Mouse (Mus musculus): ENCODE measurements around the gene Gm6040. TPM values are rescaled to one million over a fixed set of nuclear protein-coding genes. Genes with fewer than 3 reads are reported as not detected.

The Gm6040 gene
- total and polyA plus RNA-seq, 2 experiments = not detected

- no peaks in the 10 kb centered on the region for H3K79me2 ChIP-seq (ENCODE audit: control insufficient read depth, insufficient read depth, low read length)
- no peaks in the 10 kb centered on the region for H3K36me3 ChIP-seq (ENCODE audit: control insufficient read depth, insufficient read depth, low read length)
- no peak within 1 kb of the TSS for H3K4me3 ChIP-seq (ENCODE audit: insufficient read depth, low read depth, low read length)
- no peak for DNase-seq (ENCODE audit: extremely low read depth, low read depth, low spot score)
- TF ChIP-seq POLR2A (IDR thresholded peaks at IDR 0.05; ENCODE audit: extremely low read depth, insufficient read depth, low read length) (no peak), CTCF (IDR thresholded peaks at IDR 0.05; ENCODE audit: low read depth, low read length) (no peak)
- 33% methylated on average over 2 of the region's 2 CpGs for WGBS
- no peak within 1 kb of the TSS for H3K27ac ChIP-seq (replicated peaks; ENCODE audit: insufficient read depth, low read depth, low read length)
- no peak within 1 kb of the TSS for H3K9ac ChIP-seq (ENCODE audit: low read depth, low read length)
- H3K27me3 ChIP-seq (ENCODE audit: control insufficient read depth, insufficient read depth, low read length) = no peaks in the 10 kb centered on the region
- no peaks in the 10 kb centered on the region for H3K4me1 ChIP-seq (ENCODE audit: control insufficient read depth, insufficient read depth, low read length)
Observed at GRCm38 (mm10) chr8:20902527-20902926, 19.3 kb downstream of the Gm6040 start, which contains the start of gene Gm15056. TSS of gene Gm15056 (minus strand) at chr8:20902627.

GRCm38 (mm10) chr8:20892369-20892768 lies 29.5 kb downstream of the Gm6040 start, which contains the start of gene Defb33:
TSS of gene Defb33 (plus strand) at chr8:20892669.
- H3K9ac ChIP-seq (ENCODE audit: low read depth, low read length) = no peak within 1 kb of the TSS
- no peaks in the 10 kb centered on the region for H3K4me1 ChIP-seq (ENCODE audit: control insufficient read depth, insufficient read depth, low read length)
- DNase-seq (ENCODE audit: extremely low read depth, low read depth, low spot score) = no peak
- TF ChIP-seq CTCF (IDR thresholded peaks at IDR 0.05; ENCODE audit: low read depth, low read length) (no peak), POLR2A (IDR thresholded peaks at IDR 0.05; ENCODE audit: extremely low read depth, insufficient read depth, low read length) (no peak)
- no peaks in the 10 kb centered on the region for H3K27me3 ChIP-seq (ENCODE audit: control insufficient read depth, insufficient read depth, low read length)
- WGBS = 87% methylated on average over 2 of the region's 2 CpGs
- no peak within 1 kb of the TSS for H3K4me3 ChIP-seq (ENCODE audit: insufficient read depth, low read depth, low read length)
- H3K36me3 ChIP-seq (ENCODE audit: control insufficient read depth, insufficient read depth, low read length) = no peaks in the 10 kb centered on the region
- H3K27ac ChIP-seq (replicated peaks; ENCODE audit: insufficient read depth, low read depth, low read length) = no peak within 1 kb of the TSS
- no peaks in the 10 kb centered on the region for H3K79me2 ChIP-seq (ENCODE audit: control insufficient read depth, insufficient read depth, low read length)

- Histone ChIP-seq H3K4me1 (ENCODE audit: control insufficient read depth, insufficient read depth, low read length) (no peaks in the 10 kb centered on the region), H3K9ac (ENCODE audit: low read depth, low read length) (no peak overlapping the region), H3K27me3 (ENCODE audit: control insufficient read depth, insufficient read depth, low read length) (no peaks in the 10 kb centered on the region), H3K27ac (replicated peaks; ENCODE audit: insufficient read depth, low read depth, low read length) (no peak overlapping the region), H3K36me3 (ENCODE audit: control insufficient read depth, insufficient read depth, low read length) (no peaks in the 10 kb centered on the region), H3K4me3 (ENCODE audit: insufficient read depth, low read depth, low read length) (no peak overlapping the region), H3K79me2 (ENCODE audit: control insufficient read depth, insufficient read depth, low read length) (no peaks in the 10 kb centered on the region)
- 23% methylated on average over 6 of the region's 6 CpGs for WGBS
- no peak for DNase-seq (ENCODE audit: extremely low read depth, low read depth, low spot score)
- TF ChIP-seq CTCF (IDR thresholded peaks at IDR 0.05; ENCODE audit: low read depth, low read length) (no peak), POLR2A (IDR thresholded peaks at IDR 0.05; ENCODE audit: extremely low read depth, insufficient read depth, low read length) (no peak)
Observed at GRCm38 (mm10) chr8:20874608-20875007, 47.3 kb downstream of the Gm6040 start.

Other genes with a start within 250 kb of the Gm6040 start
- gene Defb33, start 29.4 kb downstream of the Gm6040 start, total RNA-seq (2014; rRNA removed) = not detected in 2 replicates
- gene Defb33, start 29.4 kb downstream of the Gm6040 start, polyA plus RNA-seq (2012; rRNA removed) = not detected in 2 replicates
- not detected in 2 replicates for gene Gm15056, start 19.4 kb downstream of the Gm6040 start, total RNA-seq (2014; rRNA removed)
- not detected in 2 replicates for gene Gm15056, start 19.4 kb downstream of the Gm6040 start, polyA plus RNA-seq (2012; rRNA removed)
- not detected in 2 replicates for gene AY761185, start 22.6 kb upstream of the Gm6040 start, total RNA-seq (2014; rRNA removed)
- gene AY761185, start 22.6 kb upstream of the Gm6040 start, polyA plus RNA-seq (2012; rRNA removed) = not detected in 2 replicates
- not detected in 2 replicates for gene Defa21, start 103.5 kb upstream of the Gm6040 start, total RNA-seq (2014; rRNA removed)
- not detected in 2 replicates for gene Defa21, start 103.5 kb upstream of the Gm6040 start, polyA plus RNA-seq (2012; rRNA removed)
- gene Defa23, start 133.0 kb upstream of the Gm6040 start, total RNA-seq (2014; rRNA removed) = not detected in 2 replicates
- not detected in 2 replicates for gene Defa23, start 133.0 kb upstream of the Gm6040 start, polyA plus RNA-seq (2012; rRNA removed)
- gene Defa35, start 143.0 kb upstream of the Gm6040 start, total RNA-seq (2014; rRNA removed) = not detected in 2 replicates
- not detected in 2 replicates for gene Defa35, start 143.0 kb upstream of the Gm6040 start, polyA plus RNA-seq (2012; rRNA removed)
- gene Defa25, start 162.4 kb upstream of the Gm6040 start, total RNA-seq (2014; rRNA removed) = not detected in 2 replicates
- gene Defa25, start 162.4 kb upstream of the Gm6040 start, polyA plus RNA-seq (2012; rRNA removed) = not detected in 2 replicates
- gene Gm14851, start 174.0 kb upstream of the Gm6040 start, total RNA-seq (2014; rRNA removed) = not detected in 2 replicates
- gene Gm14851, start 174.0 kb upstream of the Gm6040 start, polyA plus RNA-seq (2012; rRNA removed) = not detected in 2 replicates
- not detected in 2 replicates for gene Defa30, start 212.6 kb upstream of the Gm6040 start, total RNA-seq (2014; rRNA removed)
- gene Defa30, start 212.6 kb upstream of the Gm6040 start, polyA plus RNA-seq (2012; rRNA removed) = not detected in 2 replicates
- gene Defa22, start 240.2 kb upstream of the Gm6040 start, total RNA-seq (2014; rRNA removed) = not detected in 2 replicates
- gene Defa22, start 240.2 kb upstream of the Gm6040 start, polyA plus RNA-seq (2012; rRNA removed) = not detected in 2 replicates

All from liver, adult 2 months (tissue).